Mouse (Mus musculus) induced T-regulatory cell, adult 2 months (primary cell): ENCODE results near the gene Sympk.
A peak's percentile ranks its signal among the peaks of the same experiment; 100 is the strongest.

Experiments
- DNase-seq: peaks from one replicate; pipeline ENCODE4 v3.0.0-alpha.2; 2012; ENCODE audit warnings: low read depth

The Sympk gene

GRCm38 (mm10) chr7:19007026-19007977 is 16.9 kb upstream of the Sympk start:
- DNase-seq, result no peak

DNA sequence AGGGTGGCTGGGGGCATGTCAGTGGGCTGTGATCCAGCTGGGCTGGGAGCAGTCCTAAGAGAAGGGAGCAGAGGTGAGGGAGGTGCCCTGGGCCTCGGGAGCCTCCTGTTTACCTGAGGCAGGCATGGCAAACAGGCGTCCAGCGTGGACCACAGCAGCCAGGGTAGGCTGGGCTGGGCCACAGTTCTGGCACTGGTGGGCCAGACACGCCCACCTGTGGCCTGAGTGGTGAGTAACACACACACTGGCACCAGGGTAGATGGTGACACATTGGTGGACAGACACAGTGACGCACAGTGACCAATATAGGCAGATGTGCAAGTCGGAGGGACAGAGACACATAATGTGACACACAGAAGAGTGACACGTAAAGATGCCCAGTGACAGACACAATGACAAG is 13.6 kb upstream of the Sympk start:
- DNase-seq, result no peak

DNA sequence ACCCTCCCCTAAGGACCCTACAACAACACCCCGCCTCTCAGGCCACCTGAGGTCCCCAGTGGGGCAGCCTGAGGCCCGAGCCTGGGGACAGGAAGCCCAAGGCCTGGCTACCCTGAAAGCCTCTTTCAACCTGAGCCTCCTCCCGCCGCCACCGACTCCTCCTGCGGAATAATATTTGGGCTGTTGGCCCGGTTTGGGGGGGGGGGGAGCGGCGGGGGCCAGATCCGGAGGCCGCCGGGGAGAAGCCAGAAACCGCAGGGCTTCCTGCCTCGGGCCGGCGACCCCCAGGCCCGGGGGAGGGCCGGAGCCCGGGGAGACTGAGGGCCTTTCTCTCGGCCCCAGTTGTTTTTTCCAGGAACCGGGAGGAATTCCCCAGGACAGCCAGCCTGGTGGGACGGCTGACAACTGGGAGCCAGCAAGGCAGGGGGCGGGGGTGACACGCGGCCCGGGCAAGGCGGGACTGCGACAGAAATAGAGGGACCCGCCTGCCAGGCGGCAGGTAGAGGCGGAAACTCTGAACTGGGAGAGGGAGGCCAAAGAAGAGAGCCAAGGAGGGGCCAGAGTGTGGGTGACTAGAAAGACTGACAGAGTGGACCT is 12.1 kb upstream of the Sympk start:
- DNase-seq, result no peak

- no peak for DNase-seq
These were observed 11.3 kb upstream of the Sympk start for GRCm38 (mm10) chr7:19012882-19013281.

DNA sequence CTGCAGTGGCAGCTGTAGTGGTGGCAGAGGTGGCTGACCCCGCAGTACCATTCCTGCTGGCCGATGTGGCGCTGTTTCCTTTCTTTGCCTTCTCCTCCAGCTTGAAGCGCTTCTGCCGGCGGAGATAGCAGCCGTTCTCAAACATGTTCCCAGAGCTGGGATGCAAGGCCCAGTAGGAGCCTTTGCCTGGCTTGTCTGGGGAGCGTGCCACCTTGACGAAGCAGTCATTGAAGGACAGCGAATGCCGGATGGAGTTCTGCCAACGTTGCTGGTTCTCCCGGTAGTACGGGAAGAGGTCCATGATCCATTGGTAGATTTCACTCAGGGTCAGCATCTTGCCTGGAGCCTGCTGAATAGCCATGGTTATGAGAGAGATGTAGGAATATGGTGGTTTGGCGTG is 9.7 kb upstream of the Sympk start:
- no peak for DNase-seq

GRCm38 (mm10) chr7:19016042-19016441 is 8.1 kb upstream of the Sympk start:
- DNase-seq, result no peak

- DNase-seq, result no peak
These were observed 6.3 kb upstream of the Sympk start for GRCm38 (mm10) chr7:19017909-19018308.

DNA sequence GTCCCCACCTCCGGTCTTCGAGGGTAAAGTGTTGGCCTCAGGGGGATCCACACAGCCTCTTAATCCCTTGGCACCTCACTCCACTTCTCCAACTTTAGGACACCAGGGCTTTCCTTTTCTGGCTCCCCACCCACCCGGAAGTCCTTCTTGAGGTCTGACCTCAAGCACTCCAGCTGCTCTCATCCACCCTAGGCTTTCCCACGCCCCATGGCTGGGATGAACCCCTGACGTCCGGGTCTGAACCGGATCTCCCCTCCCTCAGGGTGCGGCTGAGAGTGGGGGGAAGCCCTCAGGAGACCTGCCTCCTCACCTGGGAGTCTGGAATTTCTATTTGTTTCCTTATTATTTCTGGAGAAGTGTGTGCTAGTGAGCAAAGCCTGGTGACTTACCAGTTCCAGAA is 3.1 kb upstream of the Sympk start:
- no peak for DNase-seq

DNA sequence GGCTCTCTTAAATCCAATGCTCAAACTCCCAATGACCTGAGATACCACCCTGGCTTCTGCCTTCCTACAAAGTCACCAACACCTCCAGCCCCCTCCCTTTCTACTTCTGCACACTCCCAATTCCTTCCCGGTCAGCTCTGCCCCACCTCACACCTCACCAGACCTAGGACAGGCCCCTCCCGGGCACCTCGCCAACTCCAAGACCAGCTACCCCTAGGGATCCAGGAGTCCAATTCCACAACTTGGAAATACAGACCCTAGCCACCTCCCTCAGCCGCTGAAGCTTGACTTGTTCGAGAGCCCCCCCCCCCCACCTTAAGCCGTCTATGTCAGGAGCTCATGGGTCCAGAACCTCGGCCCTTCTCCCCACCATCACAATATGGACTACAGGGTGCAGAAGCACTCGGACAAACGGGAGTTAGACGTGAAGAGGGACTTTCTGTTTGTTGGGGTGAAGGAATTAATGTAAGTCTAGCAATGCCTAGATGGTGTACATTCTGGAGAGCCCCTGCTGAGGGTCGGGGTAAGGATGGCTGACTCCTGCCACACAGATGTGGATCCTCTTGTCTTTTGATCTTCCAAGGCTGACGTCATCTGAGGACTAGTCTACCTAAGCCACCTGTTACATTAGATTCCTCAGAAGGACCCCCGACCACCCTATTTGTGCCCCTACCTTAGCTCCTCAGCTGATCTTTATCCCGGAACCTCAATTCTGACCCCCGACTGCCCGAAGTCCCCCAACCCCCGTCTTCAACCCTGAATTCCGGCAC is 1.8 kb upstream of the Sympk start:
- DNase-seq, result no peak

GRCm38 (mm10) chr7:19023357-19023814 is 791 bp upstream of the Sympk start, which contains the start of gene Foxa3:
Gene Foxa3 (minus strand): TSS chr7:19023538.
- peak; percentile 85 for DNase-seq

DNA sequence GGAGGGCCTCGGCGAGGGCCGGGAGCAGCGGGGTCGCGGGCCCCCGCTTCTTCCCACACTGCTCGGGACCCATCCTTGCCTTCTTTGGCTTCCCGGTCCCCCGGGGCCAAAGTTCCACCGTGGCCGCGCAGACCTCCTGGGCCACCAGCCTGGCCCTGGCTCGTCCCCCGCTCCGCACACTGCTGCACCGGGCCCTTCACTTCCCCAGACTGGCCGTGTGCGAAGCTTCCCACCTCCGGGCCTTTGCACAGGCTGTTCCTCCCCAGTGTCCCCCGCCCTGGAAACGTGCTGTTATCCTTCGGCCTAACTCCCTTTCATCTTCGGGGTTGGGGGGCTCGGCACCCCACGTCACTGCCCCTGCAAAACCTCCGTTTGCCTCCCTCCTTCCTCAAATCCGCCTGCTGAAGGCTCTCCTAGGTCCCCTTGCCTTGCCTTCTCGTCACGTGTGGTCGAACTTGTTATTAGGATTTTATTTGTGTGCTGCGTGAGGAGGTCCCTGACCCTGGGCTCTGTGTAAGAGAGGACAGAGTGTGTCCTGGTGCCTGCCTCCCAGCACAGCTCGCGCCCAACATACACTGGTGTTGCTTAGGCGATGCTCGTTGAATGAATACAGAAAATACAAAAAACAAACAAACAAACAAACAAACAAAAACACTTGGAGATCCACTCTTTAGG is 541 bp downstream of the Sympk start:
- peak; percentile 53 for DNase-seq

DNA sequence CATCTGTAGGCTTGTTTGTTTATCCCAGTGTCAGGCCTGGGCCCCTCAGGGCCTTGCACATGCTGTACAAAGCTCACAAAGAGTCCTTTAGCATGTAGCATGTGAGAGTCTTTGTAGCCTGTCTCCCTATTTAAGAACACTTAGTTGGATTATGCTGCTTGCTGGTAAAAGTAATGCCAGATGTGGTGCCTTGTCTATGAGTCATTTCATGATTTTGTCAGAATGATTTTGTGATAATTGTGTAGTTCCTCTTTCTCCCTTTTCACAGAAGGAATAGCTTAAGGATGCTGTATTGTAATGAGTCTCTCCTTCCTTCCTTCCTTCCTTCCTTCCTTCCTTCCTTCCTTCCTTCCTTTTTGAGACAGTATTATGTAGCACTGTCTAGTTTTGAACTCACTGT is 3.9 kb downstream of the Sympk start:
- DNase-seq, result no peak

DNA sequence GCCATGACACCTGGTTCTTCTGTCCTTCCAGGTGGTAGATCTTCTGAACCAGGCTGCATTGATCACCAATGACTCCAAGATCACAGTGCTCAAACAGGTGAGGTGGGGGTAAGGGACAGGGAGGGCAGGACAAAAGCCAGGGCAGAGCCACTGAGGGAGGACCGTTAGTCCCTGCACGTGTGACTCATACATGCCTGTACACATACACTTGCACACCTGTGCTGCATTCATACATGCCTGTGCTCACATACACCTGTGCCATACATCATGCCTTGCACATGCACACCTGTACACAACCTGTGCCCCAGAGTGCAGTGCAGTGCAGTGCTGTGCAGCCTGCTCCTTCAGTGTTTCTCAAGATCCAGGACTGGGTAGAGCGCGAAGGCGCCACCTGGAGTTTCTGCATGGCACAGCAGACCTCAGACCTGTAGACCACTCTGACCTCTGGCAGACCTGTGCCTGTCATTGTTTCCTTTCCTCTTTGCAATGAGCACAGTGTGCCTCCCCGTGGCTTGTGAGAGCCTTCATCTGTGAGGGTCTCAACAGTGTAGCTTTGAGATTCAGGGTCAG is 5.0 kb downstream of the Sympk start:
- peak; percentile 73 for DNase-seq

GRCm38 (mm10) chr7:19031641-19032040 is 7.5 kb downstream of the Sympk start:
- DNase-seq, result no peak

GRCm38 (mm10) chr7:19044616-19045015 is 20.4 kb downstream of the Sympk start:
- DNase-seq, result no peak

DNA sequence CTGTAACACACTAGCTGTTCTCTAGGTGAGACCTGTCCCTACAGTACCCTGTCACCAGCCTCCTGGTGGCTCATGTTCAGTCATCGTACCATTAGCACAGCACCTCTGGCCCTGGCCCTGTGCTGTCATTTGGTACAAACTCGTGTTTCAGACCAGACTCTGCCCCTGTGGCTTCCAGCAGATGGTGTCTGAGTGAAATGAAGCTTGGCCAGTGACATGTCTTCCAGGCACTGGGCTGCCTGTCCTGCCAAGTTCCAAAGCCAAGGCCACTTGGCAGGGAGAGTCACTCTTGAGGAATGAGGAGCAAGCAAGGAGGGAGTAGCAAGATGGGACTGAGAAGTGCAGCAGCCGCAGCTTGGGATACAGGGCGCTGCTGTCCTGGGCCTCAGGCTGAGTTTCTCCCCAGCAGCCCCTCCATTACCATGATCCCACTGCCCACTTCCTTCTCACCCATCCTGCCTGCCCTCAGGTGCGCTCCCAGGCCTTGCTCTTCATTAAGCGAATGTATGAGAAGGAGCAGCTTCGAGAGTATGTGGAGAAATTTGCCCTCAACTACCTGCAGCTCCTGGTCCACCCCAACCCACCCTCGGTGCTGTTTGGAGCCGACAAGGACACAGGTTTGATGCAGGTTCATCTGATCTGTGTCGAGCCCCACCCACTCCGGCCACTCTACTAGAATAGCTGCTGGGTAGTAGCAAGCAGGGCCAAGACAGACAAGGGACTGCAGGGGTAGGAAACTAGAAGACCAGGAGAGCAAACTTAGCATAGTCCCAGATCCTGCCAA is 22.3 kb downstream of the Sympk start:
- DNase-seq, result no peak

- no peak for DNase-seq
These were observed 23.9 kb downstream of the Sympk start for GRCm38 (mm10) chr7:19048006-19048527.

- DNase-seq, result no peak
These were observed 25.1 kb downstream of the Sympk start for GRCm38 (mm10) chr7:19049252-19049651.

DNA sequence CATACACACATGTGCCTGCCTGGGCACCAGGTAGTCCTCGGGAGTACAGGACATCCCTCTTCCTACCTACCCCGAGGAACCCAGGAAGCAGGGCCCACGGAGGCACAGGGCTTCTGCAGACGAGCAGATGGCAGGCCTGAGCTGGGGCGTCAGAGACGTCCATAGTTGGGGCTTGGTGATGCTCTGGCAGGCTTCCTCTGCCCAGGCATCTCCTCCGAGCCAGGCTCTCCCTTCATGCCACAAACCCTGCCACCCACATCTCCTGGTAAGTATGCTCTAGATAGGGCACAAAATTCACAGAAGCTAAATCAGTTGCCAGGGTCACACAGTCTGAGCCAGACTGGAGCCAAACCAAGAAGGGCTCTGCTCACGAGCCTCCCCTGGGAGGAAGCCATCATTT is 26.0 kb downstream of the Sympk start:
- no peak for DNase-seq

DNA sequence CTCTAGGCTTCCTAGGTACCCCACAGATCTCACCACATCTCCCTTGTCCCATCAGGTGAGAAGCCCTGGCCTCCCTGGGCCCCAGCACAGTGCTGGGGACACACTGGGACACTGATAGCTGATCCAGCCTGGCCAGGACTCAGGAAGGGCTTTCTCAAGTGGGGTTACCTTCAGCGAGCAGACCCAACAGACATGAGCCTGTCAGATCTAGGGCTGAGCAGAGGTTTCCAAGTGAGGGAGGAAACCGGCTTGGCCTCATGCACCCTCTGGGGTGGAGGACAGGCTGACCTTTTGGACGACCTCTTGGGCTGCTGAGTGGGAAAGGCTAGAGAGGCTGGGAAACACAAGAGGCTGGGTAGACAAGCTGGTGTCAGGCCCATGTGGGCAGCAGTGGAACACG is 27.0 kb downstream of the Sympk start:
- no peak for DNase-seq
